Mouse (Mus musculus): ENCODE measurements around the gene AC129217.1. TPM values are rescaled to one million over a fixed set of nuclear protein-coding genes. Genes with fewer than 3 reads are reported as not detected.

AC129217.1 gene
- polyA plus RNA-seq, 1 experiment from 2014 or later = not detected

Small RNA genes lying within 50 kb of the gene (microRNA-seq; reads per million reads assigned to microRNA genes)
- gene Mir5136 (ENCODE audit: borderline number of aligned reads) = not detected

Other genes starting within 250 kb of the AC129217.1 start
- 0.06 TPM in 1 of 2 replicates, not detected in the other for gene Slc22a8, start 238.5 kb upstream of the AC129217.1 start, polyA plus RNA-seq (2014; fragmentation: Nextera tagmentation; extraction: Ambion mirVana)
- gene Slc22a6, start 211.7 kb upstream of the AC129217.1 start, polyA plus RNA-seq (2014; fragmentation: Nextera tagmentation; extraction: Ambion mirVana) = 0.10 and 0.29 TPM in 2 replicates
- 0.06 and 0.08 TPM in 2 replicates for gene Chrm1, start 166.0 kb upstream of the AC129217.1 start, polyA plus RNA-seq (2014; fragmentation: Nextera tagmentation; extraction: Ambion mirVana)
- 120 and 125 TPM in 2 replicates for gene Slc3a2, start 106.4 kb upstream of the AC129217.1 start, polyA plus RNA-seq (2014; fragmentation: Nextera tagmentation; extraction: Ambion mirVana)
- 91.0 and 92.3 TPM in 2 replicates for gene Wdr74, start 93.9 kb upstream of the AC129217.1 start, polyA plus RNA-seq (2014; fragmentation: Nextera tagmentation; extraction: Ambion mirVana)
- 1.1 and 1.8 TPM in 2 replicates for gene 1700092M07Rik, start 89.1 kb upstream of the AC129217.1 start, polyA plus RNA-seq (2014; fragmentation: Nextera tagmentation; extraction: Ambion mirVana)
- 107 and 110 TPM in 2 replicates for gene Stx5a, start 88.4 kb upstream of the AC129217.1 start, polyA plus RNA-seq (2014; fragmentation: Nextera tagmentation; extraction: Ambion mirVana)
- 230 and 238 TPM in 2 replicates for gene Nxf1, start 72.7 kb upstream of the AC129217.1 start, polyA plus RNA-seq (2014; fragmentation: Nextera tagmentation; extraction: Ambion mirVana)
- 191 and 197 TPM in 2 replicates for gene Tmem223, start 58.8 kb upstream of the AC129217.1 start, polyA plus RNA-seq (2014; fragmentation: Nextera tagmentation; extraction: Ambion mirVana)
- 44.8 and 51.2 TPM in 2 replicates for gene Tmem179b, start 55.3 kb upstream of the AC129217.1 start, polyA plus RNA-seq (2014; fragmentation: Nextera tagmentation; extraction: Ambion mirVana)
- gene Taf6l, start 43.4 kb upstream of the AC129217.1 start, polyA plus RNA-seq (2014; fragmentation: Nextera tagmentation; extraction: Ambion mirVana) = 19.0 and 19.9 TPM in 2 replicates
- 199 and 202 TPM in 2 replicates for gene Polr2g, start 31.2 kb upstream of the AC129217.1 start, polyA plus RNA-seq (2014; fragmentation: Nextera tagmentation; extraction: Ambion mirVana)
- gene Zbtb3, start 27.2 kb upstream of the AC129217.1 start, polyA plus RNA-seq (2014; fragmentation: Nextera tagmentation; extraction: Ambion mirVana) = 6.0 and 8.0 TPM in 2 replicates
- gene Ttc9c, start 10.4 kb upstream of the AC129217.1 start, polyA plus RNA-seq (2014; fragmentation: Nextera tagmentation; extraction: Ambion mirVana) = 63.0 and 68.7 TPM in 2 replicates
- gene Hnrnpul2, start 9.8 kb upstream of the AC129217.1 start, polyA plus RNA-seq (2014; fragmentation: Nextera tagmentation; extraction: Ambion mirVana) = 6.7 and 6.8 TPM in 2 replicates
- gene Bscl2, start 7.7 kb downstream of the AC129217.1 start, polyA plus RNA-seq (2014; fragmentation: Nextera tagmentation; extraction: Ambion mirVana) = 29.9 and 39.1 TPM in 2 replicates
- gene Gng3, start 9.4 kb downstream of the AC129217.1 start, polyA plus RNA-seq (2014; fragmentation: Nextera tagmentation; extraction: Ambion mirVana) = 39.8 and 44.8 TPM in 2 replicates
- gene Lrrn4cl, start 21.0 kb downstream of the AC129217.1 start, polyA plus RNA-seq (2014; fragmentation: Nextera tagmentation; extraction: Ambion mirVana) = 0.10 and 0.49 TPM in 2 replicates
- gene Ubxn1, start 41.7 kb downstream of the AC129217.1 start, polyA plus RNA-seq (2014; fragmentation: Nextera tagmentation; extraction: Ambion mirVana) = 184 and 189 TPM in 2 replicates
- 56.1 and 62.0 TPM in 2 replicates for gene Uqcc3, start 51.1 kb downstream of the AC129217.1 start, polyA plus RNA-seq (2014; fragmentation: Nextera tagmentation; extraction: Ambion mirVana)
- gene Lbhd1, start 54.0 kb downstream of the AC129217.1 start, polyA plus RNA-seq (2014; fragmentation: Nextera tagmentation; extraction: Ambion mirVana) = 116 and 122 TPM in 2 replicates
- gene Gm49403, start 54.2 kb downstream of the AC129217.1 start, polyA plus RNA-seq (2014; fragmentation: Nextera tagmentation; extraction: Ambion mirVana) = not detected in 2 replicates
- 111 and 126 TPM in 2 replicates for gene 1810009A15Rik, start 59.1 kb downstream of the AC129217.1 start, polyA plus RNA-seq (2014; fragmentation: Nextera tagmentation; extraction: Ambion mirVana)
- 0.34 TPM in 1 of 2 replicates, not detected in the other for gene Gm49416, start 59.2 kb downstream of the AC129217.1 start, polyA plus RNA-seq (2014; fragmentation: Nextera tagmentation; extraction: Ambion mirVana)
- gene Ints5, start 63.2 kb downstream of the AC129217.1 start, polyA plus RNA-seq (2014; fragmentation: Nextera tagmentation; extraction: Ambion mirVana) = 30.5 and 34.6 TPM in 2 replicates
- gene Ganab, start 68.3 kb downstream of the AC129217.1 start, polyA plus RNA-seq (2014; fragmentation: Nextera tagmentation; extraction: Ambion mirVana) = 97.4 and 114 TPM in 2 replicates
- gene B3gat3, start 90.6 kb downstream of the AC129217.1 start, polyA plus RNA-seq (2014; fragmentation: Nextera tagmentation; extraction: Ambion mirVana) = 32.0 and 32.8 TPM in 2 replicates
- 0.72 and 0.81 TPM in 2 replicates for gene Rom1, start 99.6 kb downstream of the AC129217.1 start, polyA plus RNA-seq (2014; fragmentation: Nextera tagmentation; extraction: Ambion mirVana)
- 8.4 and 9.0 TPM in 2 replicates for gene Eml3, start 99.8 kb downstream of the AC129217.1 start, polyA plus RNA-seq (2014; fragmentation: Nextera tagmentation; extraction: Ambion mirVana)
- gene Mta2, start 112.1 kb downstream of the AC129217.1 start, polyA plus RNA-seq (2014; fragmentation: Nextera tagmentation; extraction: Ambion mirVana) = 57.5 and 57.6 TPM in 2 replicates
- 25.5 and 28.0 TPM in 2 replicates for gene Tut1, start 124.1 kb downstream of the AC129217.1 start, polyA plus RNA-seq (2014; fragmentation: Nextera tagmentation; extraction: Ambion mirVana)
- gene Eef1g, start 137.3 kb downstream of the AC129217.1 start, polyA plus RNA-seq (2014; fragmentation: Nextera tagmentation; extraction: Ambion mirVana) = 535 and 538 TPM in 2 replicates
- gene Ahnak, start 159.5 kb downstream of the AC129217.1 start, polyA plus RNA-seq (2014; fragmentation: Nextera tagmentation; extraction: Ambion mirVana) = 10.6 and 11.5 TPM in 2 replicates